Mouse (Mus musculus): Measurements from ENCODE around the gene Fbxl15. TPM values are rescaled to one million over a fixed set of nuclear protein-coding genes. Genes with fewer than 3 reads are reported as not detected.

Gene Fbxl15
- polyA plus RNA-seq, 1 experiment = 37.1 TPM

DNA sequence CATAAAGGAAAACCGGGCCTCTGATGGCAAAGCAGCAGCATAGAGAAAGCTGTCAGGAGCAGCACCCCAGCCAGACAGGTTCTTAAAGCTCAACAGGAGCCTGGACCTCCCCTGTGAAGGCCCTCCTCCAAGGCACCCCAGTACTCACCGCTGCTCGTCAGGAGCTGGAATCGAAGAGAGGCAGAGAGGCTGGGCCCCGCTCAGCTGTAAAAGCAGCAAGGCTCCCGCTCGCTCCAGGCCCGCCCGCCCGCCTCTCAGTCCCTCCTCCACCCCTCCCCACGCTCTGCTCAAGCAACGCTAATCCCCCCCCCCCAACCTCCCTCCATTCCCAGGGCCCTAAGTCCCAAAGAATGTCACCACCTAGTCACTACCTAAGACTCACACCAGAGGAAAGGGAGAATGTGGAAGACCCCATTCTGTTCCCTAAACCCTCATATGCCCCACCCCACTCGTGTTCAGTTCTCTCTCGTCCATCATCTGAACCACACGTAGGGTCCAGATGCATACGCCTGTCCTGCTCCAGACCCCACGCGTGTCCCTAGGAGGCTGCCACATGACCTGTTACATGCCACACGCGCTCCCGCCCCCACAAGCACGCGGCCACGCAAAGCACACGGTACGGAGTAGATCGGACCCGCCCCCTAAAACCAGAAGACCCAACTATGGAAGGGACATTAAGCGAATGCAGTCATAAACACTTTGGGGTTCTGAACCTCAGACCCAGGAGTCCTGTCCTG lies 1.8 kb upstream of the Fbxl15 start:
- peak; percentile 67 for DNase-seq (ENCODE audit: low read depth)
- TF ChIP-seq CTCF (IDR thresholded peaks at IDR 0.05; ENCODE audit: borderline replicate concordance, extremely low read depth, insufficient read depth, insufficient read length) (no peak), POLR2A (IDR thresholded peaks at IDR 0.05; ENCODE audit: borderline replicate concordance, extremely low read depth, insufficient read depth, insufficient read length, poor library complexity, severe bottlenecking) (no peak)

DNA sequence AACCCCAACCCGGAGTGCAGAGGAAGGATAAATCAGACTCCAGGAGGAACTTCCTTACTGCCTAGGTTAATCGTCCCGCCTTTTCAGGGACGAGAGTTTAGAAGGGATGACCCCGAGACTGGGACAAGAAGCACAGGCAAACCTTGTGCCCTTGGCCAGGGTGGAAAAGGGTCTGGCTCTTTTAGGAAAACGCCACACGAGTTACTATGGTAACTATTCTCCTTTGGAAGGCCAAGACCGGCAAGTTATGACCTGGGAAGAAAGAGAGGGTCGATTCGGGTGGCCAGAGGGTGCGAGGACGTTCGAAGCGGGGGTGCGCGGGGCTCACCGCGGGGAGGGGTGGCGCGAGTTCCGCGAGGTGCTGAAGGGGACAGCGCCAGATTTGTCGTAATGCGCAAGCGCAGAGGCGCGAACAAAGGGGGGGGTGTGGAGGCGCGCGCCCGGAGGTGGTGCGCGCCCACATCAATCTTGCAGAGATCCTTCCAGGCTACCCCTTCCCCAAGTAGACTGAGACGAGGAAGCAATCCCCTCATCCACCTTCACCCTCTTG lies 1.2 kb upstream of the Fbxl15 start, which contains the start of gene Psd:
Gene Psd (minus strand): TSS at position 401 of the 550 bp plus-strand sequence.
- DNase-seq (ENCODE audit: low read depth) = peak; percentile 91
- TF ChIP-seq POLR2A (IDR thresholded peaks at IDR 0.05; ENCODE audit: borderline replicate concordance, extremely low read depth, insufficient read depth, insufficient read length, poor library complexity, severe bottlenecking) (peak; percentile 21; the same call in 1 of the 2 replicates), CTCF (IDR thresholded peaks at IDR 0.05; ENCODE audit: borderline replicate concordance, extremely low read depth, insufficient read depth, insufficient read length) (no peak)

GRCm38 (mm10) chr19:46327531-46328064 lies 386 bp upstream of the Fbxl15 start:
- no peak for DNase-seq (ENCODE audit: low read depth)
- no peak for TF ChIP-seq POLR2A (IDR thresholded peaks at IDR 0.05; ENCODE audit: borderline replicate concordance, extremely low read depth, insufficient read depth, insufficient read length, poor library complexity, severe bottlenecking)
- TF ChIP-seq CTCF (IDR thresholded peaks at IDR 0.05; ENCODE audit: borderline replicate concordance, extremely low read depth, insufficient read depth, insufficient read length) = no peak

- TF ChIP-seq POLR2A (IDR thresholded peaks at IDR 0.05; ENCODE audit: borderline replicate concordance, extremely low read depth, insufficient read depth, insufficient read length, poor library complexity, severe bottlenecking) = no peak
- no peak for TF ChIP-seq CTCF (IDR thresholded peaks at IDR 0.05; ENCODE audit: borderline replicate concordance, extremely low read depth, insufficient read depth, insufficient read length)
- DNase-seq (ENCODE audit: low read depth) = no peak
These were observed 1.2 kb downstream of the Fbxl15 start for GRCm38 (mm10) chr19:46329031-46329641.

DNA sequence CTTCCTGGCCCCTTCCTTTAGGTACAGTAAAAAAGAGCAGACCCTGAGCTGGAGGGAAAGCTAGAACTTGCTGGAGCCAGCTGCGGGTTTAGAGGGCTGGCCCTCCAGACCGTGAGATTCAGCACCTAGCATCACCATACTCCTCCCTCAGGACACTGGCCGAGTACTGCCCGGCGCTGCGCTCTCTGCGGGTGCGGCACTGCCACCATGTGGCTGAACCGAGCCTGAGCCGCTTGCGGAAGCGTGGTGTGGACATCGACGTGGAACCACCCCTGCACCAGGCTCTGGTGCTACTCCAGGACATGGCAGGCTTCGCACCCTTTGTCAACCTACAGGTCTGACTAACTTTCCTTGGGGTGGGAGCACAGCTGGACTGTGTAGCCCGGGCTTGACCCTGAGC lies 2.0 kb downstream of the Fbxl15 start:
- peak; percentile 79 for DNase-seq (ENCODE audit: low read depth)
- TF ChIP-seq POLR2A (IDR thresholded peaks at IDR 0.05; ENCODE audit: borderline replicate concordance, extremely low read depth, insufficient read depth, insufficient read length, poor library complexity, severe bottlenecking) = no peak
- TF ChIP-seq CTCF (IDR thresholded peaks at IDR 0.05; ENCODE audit: borderline replicate concordance, extremely low read depth, insufficient read depth, insufficient read length) = peak; percentile 82

GRCm38 (mm10) chr19:46330696-46331095 lies 2.7 kb downstream of the Fbxl15 start:
- no peak for TF ChIP-seq CTCF (IDR thresholded peaks at IDR 0.05; ENCODE audit: borderline replicate concordance, extremely low read depth, insufficient read depth, insufficient read length)
- TF ChIP-seq POLR2A (IDR thresholded peaks at IDR 0.05; ENCODE audit: borderline replicate concordance, extremely low read depth, insufficient read depth, insufficient read length, poor library complexity, severe bottlenecking) = no peak

DNA sequence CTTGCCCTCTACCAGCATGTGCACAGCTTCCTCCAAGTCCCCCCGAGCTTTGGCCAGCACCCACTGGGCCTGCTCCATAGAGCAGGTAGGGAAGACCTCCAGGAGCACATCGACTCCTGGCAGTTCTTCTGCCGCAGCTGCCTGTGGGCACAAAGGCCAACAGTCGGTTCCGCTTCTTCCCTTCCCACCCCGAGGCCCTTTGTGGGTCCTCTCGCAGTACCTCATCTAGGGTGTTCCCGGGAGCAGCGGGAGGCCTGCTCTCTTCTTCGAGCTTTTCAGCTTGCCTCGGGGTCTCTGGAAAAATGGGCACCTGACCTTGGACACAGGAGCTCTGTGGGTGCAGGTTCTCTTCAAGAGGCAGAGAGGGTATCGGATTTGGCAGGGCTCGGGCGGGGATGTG lies 3.3 kb downstream of the Fbxl15 start:
- TF ChIP-seq POLR2A (IDR thresholded peaks at IDR 0.05; ENCODE audit: borderline replicate concordance, extremely low read depth, insufficient read depth, insufficient read length, poor library complexity, severe bottlenecking) (no peak), CTCF (IDR thresholded peaks at IDR 0.05; ENCODE audit: borderline replicate concordance, extremely low read depth, insufficient read depth, insufficient read length) (no peak)
- no peak for DNase-seq (ENCODE audit: low read depth)

More at GRCm38 (mm10) chr19:46330696-46331095, 2.7 kb downstream of the Fbxl15 start:
- DNase-seq (ENCODE audit: low read depth) = no peak

GRCm38 (mm10) chr19:46331936-46332335 lies 4.0 kb downstream of the Fbxl15 start:
- TF ChIP-seq CTCF (IDR thresholded peaks at IDR 0.05; ENCODE audit: borderline replicate concordance, extremely low read depth, insufficient read depth, insufficient read length) = no peak
- TF ChIP-seq POLR2A (IDR thresholded peaks at IDR 0.05; ENCODE audit: borderline replicate concordance, extremely low read depth, insufficient read depth, insufficient read length, poor library complexity, severe bottlenecking) = no peak
- DNase-seq (ENCODE audit: low read depth) = no peak

GRCm38 (mm10) chr19:46332721-46333339 lies 4.8 kb downstream of the Fbxl15 start:
- DNase-seq (ENCODE audit: low read depth) = no peak
- TF ChIP-seq CTCF (IDR thresholded peaks at IDR 0.05; ENCODE audit: borderline replicate concordance, extremely low read depth, insufficient read depth, insufficient read length) (no peak), POLR2A (IDR thresholded peaks at IDR 0.05; ENCODE audit: borderline replicate concordance, extremely low read depth, insufficient read depth, insufficient read length, poor library complexity, severe bottlenecking) (no peak)

GRCm38 (mm10) chr19:46333906-46334305 lies 5.9 kb downstream of the Fbxl15 start:
- no peak for TF ChIP-seq POLR2A (IDR thresholded peaks at IDR 0.05; ENCODE audit: borderline replicate concordance, extremely low read depth, insufficient read depth, insufficient read length, poor library complexity, severe bottlenecking)
- no peak for TF ChIP-seq CTCF (IDR thresholded peaks at IDR 0.05; ENCODE audit: borderline replicate concordance, extremely low read depth, insufficient read depth, insufficient read length)
- DNase-seq (ENCODE audit: low read depth) = no peak
